Mouse (Mus musculus): Measurements from ENCODE around the gene Hbb-bh2. TPM values are rescaled to one million over a fixed set of nuclear protein-coding genes. Genes with fewer than 3 reads are reported as not detected.

Gene Hbb-bh2
- not detected in 4 replicates for total RNA-seq (2023; ENCODE audit: inconsistent age)

GRCm38 (mm10) chr7:103840268-103840667 lies at the start of gene Hbb-bh2:
Gene Hbb-bh2 (minus strand): TSS chr7:103840520.

GRCm38 (mm10) chr7:103886152-103886551 lies 45.8 kb upstream of the Hbb-bh2 start, which contains the start of gene Olfr66:
Gene Olfr66 (minus strand): TSS chr7:103886252.

GRCm38 (mm10) chr7:103853090-103853489 lies 12.8 kb upstream of the Hbb-bh2 start, which contains the start of gene Hbb-y:
Gene Hbb-y (minus strand): TSS chr7:103853216.

GRCm38 (mm10) chr7:103843034-103843433 lies 2.7 kb upstream of the Hbb-bh2 start, which contains the start of gene Hbb-bh1:
Gene Hbb-bh1 (minus strand): TSS chr7:103843164.

GRCm38 (mm10) chr7:103827808-103828207 lies 12.5 kb downstream of the Hbb-bh2 start, which contains the start of gene Hbb-bs:
Gene Hbb-bs (minus strand): TSS chr7:103828096.

GRCm38 (mm10) chr7:103813766-103814165 lies 26.6 kb downstream of the Hbb-bh2 start, which contains the start of gene Hbb-bt:
Gene Hbb-bt (minus strand): TSS chr7:103813996.

GRCm38 (mm10) chr7:103791721-103792120 lies 48.6 kb downstream of the Hbb-bh2 start, which contains the start of gene Olfr67:
Gene Olfr67 (minus strand): TSS chr7:103791821.

Other genes with a start within 250 kb of the Hbb-bh2 start
- gene Olfr619, start 239.9 kb downstream of the Hbb-bh2 start, total RNA-seq (2023; ENCODE audit: inconsistent age): not detected in 4 replicates
- gene Olfr620, start 228.0 kb downstream of the Hbb-bh2 start, total RNA-seq (2023; ENCODE audit: inconsistent age): not detected in 4 replicates
- gene Olfr622, start 197.8 kb downstream of the Hbb-bh2 start, total RNA-seq (2023; ENCODE audit: inconsistent age): not detected in 4 replicates
- gene Olfr623, start 176.8 kb downstream of the Hbb-bh2 start, total RNA-seq (2023; ENCODE audit: inconsistent age): not detected in 4 replicates
- not detected in 4 replicates for gene Olfr624, start 169.3 kb downstream of the Hbb-bh2 start, total RNA-seq (2023; ENCODE audit: inconsistent age)
- not detected in 4 replicates for gene Olfr625-ps1, start 157.8 kb downstream of the Hbb-bh2 start, total RNA-seq (2023; ENCODE audit: inconsistent age)
- not detected in 4 replicates for gene Olfr243, start 125.8 kb downstream of the Hbb-bh2 start, total RNA-seq (2023; ENCODE audit: inconsistent age)
- not detected in 4 replicates for gene Olfr628, start 110.1 kb downstream of the Hbb-bh2 start, total RNA-seq (2023; ENCODE audit: inconsistent age)
- not detected in 4 replicates for gene Olfr629, start 95.6 kb downstream of the Hbb-bh2 start, total RNA-seq (2023; ENCODE audit: inconsistent age)
- not detected in 4 replicates for gene Olfr630, start 83.2 kb downstream of the Hbb-bh2 start, total RNA-seq (2023; ENCODE audit: inconsistent age)
- not detected in 4 replicates for gene Olfr69, start 68.9 kb downstream of the Hbb-bh2 start, total RNA-seq (2023; ENCODE audit: inconsistent age)
- not detected in 4 replicates for gene Olfr68, start 60.8 kb downstream of the Hbb-bh2 start, total RNA-seq (2023; ENCODE audit: inconsistent age)
- gene Olfr67, start 48.7 kb downstream of the Hbb-bh2 start, total RNA-seq (2023; ENCODE audit: inconsistent age): not detected in 4 replicates
- 3.1 to 9.5 TPM (median 3.9 TPM) in 4 replicates for gene Hbb-bt, start 26.5 kb downstream of the Hbb-bh2 start, total RNA-seq (2023; ENCODE audit: inconsistent age)
- gene Hbb-bs, start 12.4 kb downstream of the Hbb-bh2 start, total RNA-seq (2023; ENCODE audit: inconsistent age): 5.7 to 29.6 TPM (median 17.0 TPM) in 4 replicates
- 0.94 TPM in 1 of 4 replicates, not detected in the others for gene Hbb-bh1, start 2.6 kb upstream of the Hbb-bh2 start, total RNA-seq (2023; ENCODE audit: inconsistent age)
- gene Hbb-y, start 12.7 kb upstream of the Hbb-bh2 start, total RNA-seq (2023; ENCODE audit: inconsistent age): not detected in 4 replicates
- not detected in 4 replicates for gene Olfr66, start 45.7 kb upstream of the Hbb-bh2 start, total RNA-seq (2023; ENCODE audit: inconsistent age)
- not detected in 4 replicates for gene Olfr64, start 54.0 kb upstream of the Hbb-bh2 start, total RNA-seq (2023; ENCODE audit: inconsistent age)
- gene Olfr65, start 63.0 kb upstream of the Hbb-bh2 start, total RNA-seq (2023; ENCODE audit: inconsistent age): not detected in 4 replicates
- gene Olfr631, start 88.3 kb upstream of the Hbb-bh2 start, total RNA-seq (2023; ENCODE audit: inconsistent age): not detected in 4 replicates
- gene Olfr632, start 93.8 kb upstream of the Hbb-bh2 start, total RNA-seq (2023; ENCODE audit: inconsistent age): not detected in 4 replicates
- not detected in 4 replicates for gene Olfr633, start 103.9 kb upstream of the Hbb-bh2 start, total RNA-seq (2023; ENCODE audit: inconsistent age)
- not detected in 4 replicates for gene Olfr635, start 130.6 kb upstream of the Hbb-bh2 start, total RNA-seq (2023; ENCODE audit: inconsistent age)
- gene Olfr638, start 158.2 kb upstream of the Hbb-bh2 start, total RNA-seq (2023; ENCODE audit: inconsistent age): not detected in 4 replicates
- gene Olfr639, start 176.8 kb upstream of the Hbb-bh2 start, total RNA-seq (2023; ENCODE audit: inconsistent age): 0.16 TPM in 1 of 4 replicates, not detected in the others
- not detected in 4 replicates for gene Olfr640, start 185.1 kb upstream of the Hbb-bh2 start, total RNA-seq (2023; ENCODE audit: inconsistent age)
- not detected in 4 replicates for gene Olfr641, start 194.9 kb upstream of the Hbb-bh2 start, total RNA-seq (2023; ENCODE audit: inconsistent age)
- not detected in 4 replicates for gene Olfr642, start 212.1 kb upstream of the Hbb-bh2 start, total RNA-seq (2023; ENCODE audit: inconsistent age)
- gene 4930516K23Rik, start 220.9 kb upstream of the Hbb-bh2 start, total RNA-seq (2023; ENCODE audit: inconsistent age): not detected in 4 replicates
- gene Olfr644, start 231.3 kb upstream of the Hbb-bh2 start, total RNA-seq (2023; ENCODE audit: inconsistent age): not detected in 4 replicates
- not detected in 4 replicates for gene Olfr645, start 244.9 kb upstream of the Hbb-bh2 start, total RNA-seq (2023; ENCODE audit: inconsistent age)

Data from B cell, adult (primary cell).